Mouse (Mus musculus) heart, embryonic 13.5 days (tissue): ENCODE measurements around the gene Tfdp2. TPM values are rescaled to one million over a fixed set of nuclear protein-coding genes. Genes with fewer than 3 reads are reported as not detected.
A peak's percentile ranks its signal among the peaks of the same experiment; 100 is the strongest.
"Not testable (repeated sequence)": the region's sequence is repeated elsewhere in the genome, so short reads cannot be mapped to it uniquely, and the experiment has no call there.

ENCODE experiments used
- ATAC-seq: fragments of 200-750 bp; cut with Nextera tagmentation; 2 replicates; pipeline ENCODE4 v1.8.0; 2017; ENCODE audit warnings: moderate TSS enrichment; ENCODE audit not compliant: insufficient number of reproducible peaks, low FRiP score, low TSS enrichment; ENCODE audit errors: extremely low read depth
- H3K27ac ChIP-seq: fragments of 300-500 bp; sonication (generic); replicated peaks from 2 replicates; pipeline ENCODE4 v1.5.1; 2015; ENCODE audit warnings: moderate library complexity, mild to moderate bottlenecking, inconsistent platforms
- H3K27me3 ChIP-seq: fragments of 300-500 bp; sonication (generic); replicated peaks from 2 replicates; pipeline ENCODE4 v1.6.1; 2015; ENCODE audit warnings: mild to moderate bottlenecking, inconsistent platforms
- H3K36me3 ChIP-seq: fragments of 300-500 bp; sonication (generic); 2 replicates; pipeline ENCODE4 v1.6.1; 2015; ENCODE audit warnings: mild to moderate bottlenecking, inconsistent platforms
- H3K4me1 ChIP-seq: fragments of 300-500 bp; sonication (generic); 2 replicates; pipeline ENCODE4 v1.6.1; 2015; ENCODE audit warnings: inconsistent platforms
- H3K4me2 ChIP-seq: fragments of 300-500 bp; sonication (generic); 2 replicates; pipeline ENCODE4 v1.6.1; 2015; ENCODE audit warnings: inconsistent platforms, mild to moderate bottlenecking, moderate library complexity
- H3K4me3 ChIP-seq: fragments of 300-500 bp; sonication (generic); 2 replicates; pipeline ENCODE4 v1.5.1; 2015; ENCODE audit warnings: moderate library complexity, mild to moderate bottlenecking, inconsistent platforms
- H3K9ac ChIP-seq: fragments of 300-500 bp; sonication (generic); 2 replicates; pipeline ENCODE4 v1.6.1; 2015; ENCODE audit warnings: inconsistent platforms, mild to moderate bottlenecking, moderate library complexity
- H3K9me3 ChIP-seq: fragments of 300-500 bp; sonication (generic); 2 replicates; pipeline ENCODE4 v1.6.1; 2016; ENCODE audit warnings: inconsistent platforms
- WGBS: fragments of 180-500 bp; shearing (Covaris S2); methylation state at CpG from one replicate; pipeline ENCODE4 v1.1.7; 2015; ENCODE audit warnings: mixed read lengths; 5-methylcytosine and 5-hydroxymethylcytosine counted together
- polyA plus RNA-seq: library from polyadenylated mRNA; unstranded; fragments of >200 nt; fragmentation: Nextera tagmentation; extraction: Ambion mirVana; gene quantifications from 2 replicates; pipeline ENCODE4 v1.2.1, GENCODE M21; 2015

Gene Tfdp2
- polyA plus RNA-seq: 25.2 and 26.5 TPM in 2 replicates

GRCm38 (mm10) chr9:96195885-96196622 is at the start of gene Tfdp2:
TSS of gene Tfdp2 (plus strand) at chr9:96196275.
- Histone ChIP-seq H3K27ac (peak within 1 kb of the TSS; percentile 90), H3K9ac (peak within 1 kb of the TSS; percentile 91), H3K27me3 (no peaks in the 10 kb centered on the region), H3K4me1 (peaks cover 21% of the 10 kb centered on the region), H3K4me2 (peak within 1 kb of the TSS; percentile 95), H3K36me3 (no peaks in the 10 kb centered on the region), H3K4me3 (peak within 1 kb of the TSS; percentile 92), H3K9me3 (no peaks in the 10 kb centered on the region)
- ATAC-seq: peak; percentile 94
- WGBS: under 1% methylated on average over 64 of the region's 81 CpGs

DNA sequence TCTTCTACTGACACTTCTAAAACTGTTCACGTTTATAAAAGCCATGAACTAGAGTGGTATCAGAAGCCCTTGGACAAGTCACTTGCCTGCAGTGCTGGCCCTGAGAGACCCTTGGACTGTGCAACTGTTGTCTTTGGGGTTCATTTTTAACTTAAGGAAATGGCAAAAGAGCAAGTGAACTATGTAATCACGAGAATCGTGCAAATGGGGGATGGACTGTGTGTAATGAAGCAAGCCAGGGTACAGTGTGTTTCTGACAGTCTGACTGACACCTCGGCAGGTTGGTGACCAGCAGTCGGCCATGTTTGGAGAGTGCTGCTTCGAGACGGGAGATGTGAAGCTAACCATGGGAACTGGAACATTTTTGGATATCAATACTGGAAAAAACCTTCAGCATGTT is 43.3 kb upstream of the Tfdp2 start:
- no peak overlapping the region for H3K27ac ChIP-seq
- no peaks in the 10 kb centered on the region for H3K27me3 ChIP-seq
- ATAC-seq: no peak
- H3K9me3 ChIP-seq: no peaks in the 10 kb centered on the region
- H3K4me3 ChIP-seq: no peak overlapping the region
- 84% methylated on average over 7 of the region's 7 CpGs for WGBS
- no peak overlapping the region for H3K4me2 ChIP-seq
- H3K9ac ChIP-seq: no peak overlapping the region
- H3K36me3 ChIP-seq: peaks cover 59% of the 10 kb centered on the region
- H3K4me1 ChIP-seq: no peaks in the 10 kb centered on the region

DNA sequence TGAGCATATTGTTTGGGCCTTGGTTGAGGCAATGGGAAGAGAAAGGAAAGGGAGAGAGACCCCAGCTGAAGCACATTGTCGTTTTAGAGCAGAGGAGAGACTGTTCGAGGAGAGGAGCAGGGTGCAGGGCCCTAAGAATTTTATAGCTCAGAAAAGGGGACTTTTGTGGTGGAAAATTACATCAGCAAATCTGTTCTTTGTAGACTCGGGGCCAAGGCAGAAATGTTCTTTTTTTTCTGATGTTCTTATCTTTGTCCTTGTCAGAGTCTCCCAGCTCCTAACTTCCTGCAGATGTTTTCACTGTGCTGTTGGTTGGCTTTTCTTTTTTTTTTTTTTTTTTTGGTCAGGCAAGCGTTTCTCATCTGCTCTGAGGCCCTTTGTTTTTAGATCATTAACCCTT is 37.6 kb upstream of the Tfdp2 start:
- Histone ChIP-seq H3K27me3 (no peaks in the 10 kb centered on the region), H3K4me2 (no peak overlapping the region), H3K36me3 (peaks cover 34% of the 10 kb centered on the region), H3K9ac (no peak overlapping the region), H3K9me3 (no peaks in the 10 kb centered on the region), H3K4me1 (peaks cover 14% of the 10 kb centered on the region; the same call in 1 of the 2 replicates), H3K4me3 (no peak overlapping the region), H3K27ac (peak overlapping the region; percentile 85)
- no peak for ATAC-seq
- WGBS: 28% methylated on average over 4 of the region's 4 CpGs

GRCm38 (mm10) chr9:96159047-96159446 is 37.0 kb upstream of the Tfdp2 start:
- no peak overlapping the region for H3K4me3 ChIP-seq
- no peak overlapping the region for H3K9ac ChIP-seq
- H3K27me3 ChIP-seq: no peaks in the 10 kb centered on the region
- H3K36me3 ChIP-seq: peaks cover 30% of the 10 kb centered on the region
- H3K4me1 ChIP-seq: peaks cover 14% of the 10 kb centered on the region; the same call in 1 of the 2 replicates
- 65% methylated on average over 3 of the region's 3 CpGs for WGBS
- H3K4me2 ChIP-seq: no peak overlapping the region
- peak overlapping the region; percentile 70 for H3K27ac ChIP-seq
- H3K9me3 ChIP-seq: no peaks in the 10 kb centered on the region
- ATAC-seq: no peak

DNA sequence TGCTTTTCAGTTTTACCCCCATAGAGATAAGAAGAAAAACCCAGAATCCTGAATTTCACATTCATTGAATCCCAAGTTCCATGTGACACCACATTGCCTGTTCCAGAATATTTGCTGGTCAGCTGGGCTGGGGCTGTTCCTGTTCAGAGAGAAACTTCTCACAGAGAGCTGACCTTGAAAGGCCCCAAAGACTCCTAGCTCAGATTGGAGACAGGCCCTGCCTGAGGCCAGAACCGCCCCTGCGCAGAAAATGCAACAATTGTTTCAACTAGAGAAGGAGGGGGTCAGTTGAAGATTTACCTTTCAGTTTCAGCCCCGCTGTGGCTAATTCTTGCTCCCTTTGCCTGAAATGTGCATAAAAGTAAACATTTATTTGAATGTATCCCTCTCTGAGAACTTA is 35.3 kb upstream of the Tfdp2 start:
- Histone ChIP-seq H3K4me2 (no peak overlapping the region), H3K4me1 (peaks cover 14% of the 10 kb centered on the region; the same call in 1 of the 2 replicates), H3K9me3 (no peaks in the 10 kb centered on the region), H3K9ac (peak overlapping the region; percentile 42; the same call in 1 of the 2 replicates), H3K27ac (0 out of 2 replicates have a peak overlapping the region, but pooled peaks have one; percentile 53), H3K27me3 (no peaks in the 10 kb centered on the region), H3K4me3 (no peak overlapping the region), H3K36me3 (peaks cover 18% of the 10 kb centered on the region)
- ATAC-seq: no peak
- 59% methylated on average over 3 of the region's 3 CpGs for WGBS

GRCm38 (mm10) chr9:96162421-96162820 is 33.7 kb upstream of the Tfdp2 start:
- 80% methylated on average over 5 of the region's 5 CpGs for WGBS
- Histone ChIP-seq H3K4me3 (no peak overlapping the region), H3K9ac (no peak overlapping the region), H3K36me3 (peaks cover 9% of the 10 kb centered on the region; the same call in 1 of the 2 replicates), H3K27ac (no peak overlapping the region), H3K4me2 (no peak overlapping the region), H3K9me3 (no peaks in the 10 kb centered on the region), H3K27me3 (no peaks in the 10 kb centered on the region), H3K4me1 (peaks cover 19% of the 10 kb centered on the region)
- ATAC-seq: no peak

DNA sequence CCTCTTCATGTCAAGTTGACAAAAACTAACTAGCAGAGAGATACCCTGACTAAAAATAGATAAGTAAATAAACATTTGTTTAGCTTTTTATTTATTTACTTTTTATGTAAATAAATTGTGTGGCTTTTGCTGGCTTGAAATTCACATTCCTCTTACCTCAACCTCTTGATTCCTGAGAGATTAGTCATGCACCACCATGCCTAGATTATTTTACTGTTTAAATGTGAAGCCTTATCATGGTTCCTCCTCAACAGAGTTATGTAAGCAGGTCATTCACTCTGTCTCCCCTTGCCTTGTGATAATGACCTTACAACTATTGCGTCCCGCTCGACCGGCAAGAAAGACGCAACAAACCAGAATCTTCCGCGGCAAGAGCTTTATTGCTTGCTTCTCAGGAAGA is 32.6 kb upstream of the Tfdp2 start:
- H3K9me3 ChIP-seq: no peaks in the 10 kb centered on the region
- peaks cover 9% of the 10 kb centered on the region; the same call in 1 of the 2 replicates for H3K36me3 ChIP-seq
- H3K9ac ChIP-seq: no peak overlapping the region
- peaks cover 16% of the 10 kb centered on the region for H3K4me1 ChIP-seq
- H3K27ac ChIP-seq: no peak overlapping the region
- 90% methylated on average over 7 of the region's 7 CpGs for WGBS
- H3K4me3 ChIP-seq: no peak overlapping the region
- no peak for ATAC-seq
- H3K4me2 ChIP-seq: no peak overlapping the region
- H3K27me3 ChIP-seq: no peaks in the 10 kb centered on the region

DNA sequence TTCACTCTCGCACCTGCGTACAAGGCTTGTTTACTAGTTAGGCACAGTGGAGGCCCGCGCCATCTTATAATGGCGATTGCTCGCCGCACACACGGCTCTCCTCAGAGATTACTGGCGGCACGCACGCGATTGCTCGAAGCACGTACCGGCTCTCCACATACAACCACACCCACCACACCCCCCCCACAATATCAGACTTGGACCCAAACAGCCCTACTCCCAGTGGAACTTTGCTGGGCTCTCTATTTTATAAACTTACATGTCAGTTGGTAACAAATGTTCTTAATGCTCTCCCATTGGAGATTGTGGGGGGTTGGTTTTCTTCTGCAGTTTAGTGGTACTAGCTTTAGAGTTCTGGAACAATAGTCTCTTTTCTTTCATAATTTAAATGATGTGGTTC is 32.1 kb upstream of the Tfdp2 start:
- not testable (repeated sequence) for H3K27me3 ChIP-seq, ATAC-seq, H3K9me3 ChIP-seq, H3K9ac ChIP-seq, H3K4me3 ChIP-seq, H3K4me2 ChIP-seq, H3K36me3 ChIP-seq, H3K27ac ChIP-seq
- peaks cover 16% of the 10 kb centered on the region for H3K4me1 ChIP-seq
- 94% methylated on average over 15 of the region's 15 CpGs for WGBS

GRCm38 (mm10) chr9:96167168-96167585 is 28.9 kb upstream of the Tfdp2 start:
- no peaks in the 10 kb centered on the region for H3K9me3 ChIP-seq
- 32% methylated on average over 5 of the region's 5 CpGs for WGBS
- no peaks in the 10 kb centered on the region for H3K27me3 ChIP-seq
- peaks cover 5% of the 10 kb centered on the region; the same call in 1 of the 2 replicates for H3K4me1 ChIP-seq
- H3K27ac ChIP-seq: no peak overlapping the region
- H3K36me3 ChIP-seq: peaks cover 15% of the 10 kb centered on the region
- no peak overlapping the region for H3K4me3 ChIP-seq
- no peak overlapping the region for H3K4me2 ChIP-seq
- no peak for ATAC-seq
- no peak overlapping the region for H3K9ac ChIP-seq

GRCm38 (mm10) chr9:96170600-96170999 is 25.5 kb upstream of the Tfdp2 start:
- no peak overlapping the region for H3K27ac ChIP-seq
- no peaks in the 10 kb centered on the region for H3K27me3 ChIP-seq
- peaks cover 5% of the 10 kb centered on the region; the same call in 1 of the 2 replicates for H3K4me1 ChIP-seq
- H3K4me2 ChIP-seq: no peak overlapping the region
- H3K4me3 ChIP-seq: no peak overlapping the region
- no peak overlapping the region for H3K9ac ChIP-seq
- ATAC-seq: no peak
- peaks cover 12% of the 10 kb centered on the region for H3K36me3 ChIP-seq
- no peaks in the 10 kb centered on the region for H3K9me3 ChIP-seq
- WGBS: 76% methylated on average over 3 of the region's 3 CpGs

DNA sequence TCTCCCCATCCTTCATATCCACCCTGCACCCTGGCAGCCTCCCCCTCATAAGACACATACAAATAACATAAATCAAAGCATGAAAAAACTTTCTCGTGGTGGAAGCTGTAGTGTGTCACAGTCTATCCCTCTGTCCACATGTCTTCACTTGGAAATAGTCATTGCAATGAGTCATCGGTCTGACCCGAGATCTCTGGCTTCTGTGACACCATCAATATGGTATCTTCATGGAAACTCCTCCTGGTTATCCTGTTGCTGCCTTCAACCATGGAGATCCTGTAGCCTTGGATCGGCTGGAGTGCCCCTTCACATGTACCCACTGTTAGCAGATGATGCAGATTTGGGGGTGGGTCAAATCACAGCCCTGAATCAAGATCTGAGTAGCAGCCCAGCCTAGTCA is 11.2 kb upstream of the Tfdp2 start:
- no peak for ATAC-seq
- WGBS: 64% methylated on average over 4 of the region's 4 CpGs
- H3K27ac ChIP-seq: no peak overlapping the region
- H3K4me2 ChIP-seq: no peak overlapping the region
- H3K4me3 ChIP-seq: no peak overlapping the region
- no peak overlapping the region for H3K9ac ChIP-seq
- no peaks in the 10 kb centered on the region for H3K27me3 ChIP-seq
- peaks cover 6% of the 10 kb centered on the region for H3K4me1 ChIP-seq
- peaks cover 18% of the 10 kb centered on the region for H3K36me3 ChIP-seq
- no peaks in the 10 kb centered on the region for H3K9me3 ChIP-seq

GRCm38 (mm10) chr9:96186701-96187100 is 9.4 kb upstream of the Tfdp2 start:
- no peak for ATAC-seq
- no peak overlapping the region for H3K27ac ChIP-seq
- H3K36me3 ChIP-seq: peaks cover 17% of the 10 kb centered on the region
- no peak overlapping the region for H3K4me3 ChIP-seq
- H3K27me3 ChIP-seq: no peaks in the 10 kb centered on the region
- 44% methylated on average over 7 of the region's 7 CpGs for WGBS
- peaks cover 6% of the 10 kb centered on the region for H3K4me1 ChIP-seq
- no peak overlapping the region for H3K9ac ChIP-seq
- H3K4me2 ChIP-seq: no peak overlapping the region
- no peaks in the 10 kb centered on the region for H3K9me3 ChIP-seq
